Mouse (Mus musculus) liver, postnatal 0 days (tissue): ENCODE data around the gene Odf4. TPM values are rescaled to one million over a fixed set of nuclear protein-coding genes. Genes with fewer than 3 reads are reported as not detected.
"Not testable (repeated sequence)": the region's sequence is repeated elsewhere in the genome, so short reads cannot be mapped to it uniquely, and the experiment has no call there.

Source experiments
- ATAC-seq: fragments of 200-750 bp; cut with Nextera tagmentation; 2 replicates; pipeline ENCODE4 v1.8.0; 2017; ENCODE audit warnings: mild to moderate bottlenecking, moderate library complexity
- DNase-seq: peaks from one replicate; pipeline ENCODE4 v3.0.0-alpha.2; 2016
- H3K27ac ChIP-seq: fragments of 300-500 bp; sonication (generic); 2 replicates; pipeline ENCODE4 v1.5.1; 2014; ENCODE audit warnings: antibody characterized with exemption, moderate library complexity, mild to moderate bottlenecking, low read depth
- H3K27me3 ChIP-seq: fragments of 300-500 bp; sonication (generic); 2 replicates; pipeline ENCODE4 v1.6.1; 2014; ENCODE audit warnings: low read length, control low read depth, mixed read lengths; ENCODE audit not compliant: insufficient read depth
- H3K36me3 ChIP-seq: fragments of 300-500 bp; sonication (generic); replicated peaks from 2 replicates; pipeline ENCODE4 v1.6.1; 2014; ENCODE audit warnings: mild to moderate bottlenecking, control low read depth, low read length, moderate library complexity, mixed read lengths; ENCODE audit not compliant: insufficient read depth
- H3K4me1 ChIP-seq: fragments of 300-500 bp; sonication (generic); 2 replicates; pipeline ENCODE4 v1.6.1; 2014; ENCODE audit warnings: antibody characterized with exemption, mild to moderate bottlenecking, control low read depth; ENCODE audit not compliant: insufficient read depth
- H3K4me2 ChIP-seq: fragments of 300-500 bp; sonication (generic); 2 replicates; pipeline ENCODE4 v1.6.1; 2014; ENCODE audit warnings: low read depth, mild to moderate bottlenecking, low read length, moderate library complexity, mixed read lengths
- H3K4me3 ChIP-seq: fragments of 300-500 bp; sonication (generic); 2 replicates; pipeline ENCODE4 v1.5.1; 2014; ENCODE audit warnings: low read depth, low read length
- H3K9ac ChIP-seq: fragments of 300-500 bp; sonication (generic); replicated peaks from 2 replicates; pipeline ENCODE4 v1.6.1; 2014; ENCODE audit warnings: mild to moderate bottlenecking, moderate library complexity
- H3K9me3 ChIP-seq: fragments of 300-500 bp; sonication (generic); 2 replicates; pipeline ENCODE4 v1.6.1; 2016; ENCODE audit warnings: mild to moderate bottlenecking, control low read depth, low read length, mixed read lengths
- CTCF ChIP-seq: sonication (generic); IDR thresholded peaks from 2 replicates; pipeline ENCODE4 v1.5.1; 2016; ENCODE audit warnings: antibody characterized with exemption, low read depth
- EP300 ChIP-seq: IDR thresholded peaks from 2 replicates; pipeline ENCODE4 v1.6.1; 2016; ENCODE audit warnings: antibody characterized with exemption, low read depth, mild to moderate bottlenecking
- WGBS: fragments of 180-500 bp; shearing (Covaris S2); extraction: QIAGEN DNeasy Blood & Tissue Kit; methylation state at CpG from one replicate; pipeline ENCODE4 v1.1.7; 2014; ENCODE audit not compliant: insufficient replicate concordance; 5-methylcytosine and 5-hydroxymethylcytosine counted together
- polyA plus RNA-seq: library from polyadenylated mRNA; unstranded; fragments of >200 nt; fragmentation: Nextera tagmentation; extraction: Ambion mirVana; gene quantifications from 2 replicates; pipeline ENCODE4 v1.2.1, GENCODE M21; 2015

Gene Odf4
- polyA plus RNA-seq, 1 experiment from 2014 or later, result not detected

DNA sequence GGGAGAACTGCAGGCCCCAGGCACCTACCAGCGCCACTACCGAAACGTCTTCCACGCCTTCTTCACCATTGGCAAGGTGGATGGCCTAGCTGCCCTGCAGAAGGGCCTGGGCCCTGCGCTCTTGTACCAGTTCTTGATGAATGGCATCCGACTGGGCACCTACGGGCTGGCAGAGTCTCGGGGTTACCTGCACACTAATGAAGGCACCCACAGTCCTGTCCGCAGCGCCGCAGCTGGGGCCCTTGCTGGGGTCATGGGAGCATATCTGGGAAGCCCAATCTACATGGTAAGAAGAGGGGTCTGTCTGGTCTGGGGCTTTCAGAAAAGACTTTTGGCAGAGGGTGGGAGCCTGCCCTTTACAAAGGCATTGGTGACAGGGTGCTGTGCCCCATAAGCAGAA, 41.9 kb upstream of the Odf4 start:
- H3K4me3 ChIP-seq, result no peak overlapping the region
- H3K36me3 ChIP-seq, result no peaks in the 10 kb centered on the region
- H3K9me3 ChIP-seq, result no peaks in the 10 kb centered on the region
- 0 out of 2 replicates have a peak, but pooled peaks cover 2% of the 10 kb centered on the region for H3K27me3 ChIP-seq
- peaks cover 21% of the 10 kb centered on the region for H3K4me1 ChIP-seq
- H3K4me2 ChIP-seq, result no peak overlapping the region
- H3K27ac ChIP-seq, result no peak overlapping the region
- TF ChIP-seq EP300 (no peak), CTCF (no peak)
- DNase-seq (no peak), ATAC-seq (no peak)
- 86% methylated on average over 11 of the region's 11 CpGs for WGBS
- no peak overlapping the region for H3K9ac ChIP-seq

DNA sequence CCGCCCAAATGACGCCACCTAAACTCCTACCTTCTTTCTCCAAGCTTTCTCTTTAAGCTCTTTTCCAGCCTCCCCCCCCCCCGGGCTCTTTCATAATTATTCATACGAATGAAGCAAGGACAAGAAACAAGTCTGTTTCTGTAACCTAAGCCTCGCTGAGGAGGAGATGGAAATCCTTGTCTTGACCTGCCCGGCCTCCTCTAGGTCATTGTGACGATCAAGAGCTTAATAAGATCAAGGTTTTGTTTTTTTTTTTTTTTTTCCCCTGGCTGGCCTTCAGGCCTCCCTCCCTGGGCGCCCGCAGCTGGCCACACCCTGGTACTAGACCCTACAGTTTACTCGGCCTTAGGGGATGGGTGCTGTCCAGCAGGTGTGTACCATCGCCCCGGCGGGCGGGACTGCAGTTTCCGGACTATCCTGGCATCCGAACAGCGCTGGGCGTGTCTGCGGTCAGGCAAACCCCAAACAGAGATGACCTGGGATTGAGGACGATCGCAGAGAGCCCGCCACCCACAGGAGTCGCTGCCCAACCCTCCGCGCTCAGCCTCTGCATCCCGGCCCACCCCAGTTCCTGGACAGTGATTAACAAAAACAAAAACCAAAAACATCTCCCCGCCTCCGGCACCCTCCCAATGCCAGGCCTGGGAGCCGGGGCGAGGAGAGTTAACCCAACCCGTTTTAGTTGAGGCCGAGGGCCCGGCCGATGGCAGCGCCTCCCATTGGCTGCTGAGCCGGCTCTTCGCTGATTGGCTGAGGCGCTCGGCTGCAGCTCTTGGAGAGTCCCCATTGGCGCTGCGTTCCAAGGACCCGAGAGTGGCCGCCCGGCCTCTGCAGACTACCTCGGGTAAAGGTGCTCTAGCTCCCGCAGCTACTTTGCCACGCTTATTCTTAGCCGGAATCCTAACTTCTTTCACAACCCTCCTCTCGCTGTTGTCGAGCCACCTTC, 40.7 kb upstream of the Odf4 start, which contains the start of gene Slc25a35:
Gene Slc25a35 (plus strand): TSS at position 795 of the 946 bp plus-strand sequence.
- under 1% methylated on average over 50 of the region's 50 CpGs for WGBS
- peak; percentile 98 for ATAC-seq
- peak within 1 kb of the TSS; percentile 60 for H3K4me3 ChIP-seq

DNA sequence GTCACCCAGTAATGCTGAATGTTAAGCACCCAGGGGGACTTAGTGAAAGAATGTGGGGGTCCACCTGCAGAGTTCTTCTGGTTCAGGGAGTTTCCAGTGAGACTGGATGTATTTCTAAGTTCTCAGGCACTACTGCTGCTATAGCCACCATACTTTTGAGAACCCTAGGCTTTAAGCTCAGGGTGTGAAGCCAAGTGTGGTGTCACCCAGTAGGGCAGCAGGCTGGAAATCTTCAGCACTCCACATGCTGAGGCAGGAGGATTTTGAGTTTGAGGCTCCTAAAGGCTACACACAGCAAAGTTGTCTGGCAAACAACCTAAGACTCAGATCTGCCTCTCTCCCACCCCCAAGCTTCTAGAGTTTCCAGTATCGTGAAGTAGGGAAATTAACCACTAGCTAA, 39.7 kb upstream of the Odf4 start:
- no peaks in the 10 kb centered on the region for H3K36me3 ChIP-seq
- H3K9ac ChIP-seq, result no peak overlapping the region
- no peak overlapping the region for H3K27ac ChIP-seq
- WGBS, result 45% methylated on average over 1 of the region's 1 CpGs
- H3K4me2 ChIP-seq, result no peak overlapping the region
- peaks cover 14% of the 10 kb centered on the region for H3K4me1 ChIP-seq
- no peak overlapping the region for H3K4me3 ChIP-seq
- TF ChIP-seq CTCF (no peak), EP300 (no peak)
- DNase-seq (no peak), ATAC-seq (no peak)
- 0 out of 2 replicates have a peak, but pooled peaks cover 2% of the 10 kb centered on the region for H3K27me3 ChIP-seq
- H3K9me3 ChIP-seq, result no peaks in the 10 kb centered on the region

More for the DNA sequence above, 40.7 kb upstream of the Odf4 start, which contains the start of gene Slc25a35:
- H3K9ac ChIP-seq, result peak within 1 kb of the TSS; percentile 47
- H3K27ac ChIP-seq, result peak within 1 kb of the TSS; percentile 44; the same call in 1 of the 2 replicates
- H3K4me2 ChIP-seq, result peak within 1 kb of the TSS; percentile 89
- H3K9me3 ChIP-seq, result no peaks in the 10 kb centered on the region
- H3K36me3 ChIP-seq, result no peaks in the 10 kb centered on the region
- H3K4me1 ChIP-seq, result peaks cover 14% of the 10 kb centered on the region
- 0 out of 2 replicates have a peak, but pooled peaks cover 2% of the 10 kb centered on the region for H3K27me3 ChIP-seq
- peak; percentile 90 for DNase-seq
- TF ChIP-seq EP300, result no peak
- TF ChIP-seq CTCF, result peak; percentile 45; the same call in 1 of the 2 replicates

DNA sequence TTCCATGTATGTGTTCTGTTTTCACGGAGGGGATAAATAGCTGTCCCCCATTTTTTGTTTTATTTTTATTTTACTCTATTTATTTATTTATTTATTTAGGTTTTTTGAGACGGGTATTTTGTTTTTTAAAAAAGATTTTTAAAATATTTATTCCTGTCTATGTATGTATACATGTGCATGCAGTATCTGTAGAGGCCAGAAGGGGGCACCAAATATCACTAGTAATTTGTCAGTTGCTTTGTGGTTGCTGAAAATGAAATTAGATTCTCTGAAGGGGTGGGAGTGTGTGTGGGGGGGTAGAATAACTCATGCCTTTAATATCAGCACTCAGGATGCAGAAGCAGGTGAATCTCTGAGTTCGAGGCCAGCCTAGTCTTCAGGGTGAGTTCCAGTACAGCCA, 39.0 kb upstream of the Odf4 start:
- 0 out of 2 replicates have a peak, but pooled peaks cover 2% of the 10 kb centered on the region for H3K27me3 ChIP-seq
- DNase-seq, result peak; percentile 75

DNA sequence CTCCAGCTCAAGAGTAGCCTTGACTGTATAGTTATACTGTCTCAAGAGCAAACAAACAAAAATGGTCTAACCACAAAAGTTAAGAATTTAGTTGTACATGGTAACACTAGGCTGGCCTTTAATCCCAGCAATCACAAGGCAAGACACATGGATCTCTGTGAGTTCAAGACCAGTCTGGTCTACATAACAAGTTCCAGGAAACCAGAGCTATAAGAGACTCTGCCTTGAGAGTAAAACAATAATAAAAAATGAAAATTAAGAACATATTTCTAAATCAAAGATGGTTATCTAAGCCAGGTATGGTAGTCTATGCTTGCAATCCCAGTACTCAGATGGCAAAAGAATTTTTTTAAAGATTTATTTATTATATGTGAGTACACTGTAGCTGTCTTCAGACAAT, 38.2 kb upstream of the Odf4 start:
- H3K4me1 ChIP-seq, result peaks cover 14% of the 10 kb centered on the region
- H3K36me3 ChIP-seq, result no peaks in the 10 kb centered on the region
- H3K27me3 ChIP-seq, result 0 out of 2 replicates have a peak, but pooled peaks cover 2% of the 10 kb centered on the region
- no peak overlapping the region for H3K27ac ChIP-seq
- H3K4me3 ChIP-seq, result no peak overlapping the region
- H3K4me2 ChIP-seq, result no peak overlapping the region
- TF ChIP-seq EP300 (no peak), CTCF (no peak)
- DNase-seq (no peak), ATAC-seq (no peak)
- no peak overlapping the region for H3K9ac ChIP-seq
- H3K9me3 ChIP-seq, result no peaks in the 10 kb centered on the region

More for the DNA sequence above, 39.0 kb upstream of the Odf4 start:
- H3K9ac ChIP-seq, result no peak overlapping the region
- no peak overlapping the region for H3K4me3 ChIP-seq
- H3K4me2 ChIP-seq, result no peak overlapping the region
- no peaks in the 10 kb centered on the region for H3K36me3 ChIP-seq
- ATAC-seq, result no peak
- H3K27ac ChIP-seq, result no peak overlapping the region
- TF ChIP-seq CTCF (peak; percentile 76), EP300 (no peak)
- 29% methylated on average over 3 of the region's 3 CpGs for WGBS
- peaks cover 14% of the 10 kb centered on the region for H3K4me1 ChIP-seq
- H3K9me3 ChIP-seq, result no peaks in the 10 kb centered on the region

DNA sequence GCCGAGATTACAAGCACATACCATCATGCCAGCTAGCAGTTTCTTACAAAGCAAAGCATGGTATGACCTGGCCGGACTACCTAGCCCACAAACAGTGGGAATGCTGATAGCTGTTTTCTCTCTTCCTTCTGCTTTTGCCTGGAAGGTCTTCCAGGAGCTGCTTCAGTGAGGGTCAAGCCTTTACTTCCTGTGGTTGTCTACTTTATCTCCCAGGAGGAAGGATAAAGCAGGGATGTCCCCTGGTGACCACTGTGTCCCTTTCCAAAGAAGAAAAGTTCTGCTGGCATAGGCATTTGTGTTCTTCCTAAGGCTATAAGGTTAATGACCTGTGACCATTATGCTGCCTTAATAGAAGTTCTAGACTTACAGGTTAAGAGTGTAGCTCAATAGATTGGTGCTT, 36.5 kb upstream of the Odf4 start:
- 58% methylated on average over 2 of the region's 2 CpGs for WGBS

DNA sequence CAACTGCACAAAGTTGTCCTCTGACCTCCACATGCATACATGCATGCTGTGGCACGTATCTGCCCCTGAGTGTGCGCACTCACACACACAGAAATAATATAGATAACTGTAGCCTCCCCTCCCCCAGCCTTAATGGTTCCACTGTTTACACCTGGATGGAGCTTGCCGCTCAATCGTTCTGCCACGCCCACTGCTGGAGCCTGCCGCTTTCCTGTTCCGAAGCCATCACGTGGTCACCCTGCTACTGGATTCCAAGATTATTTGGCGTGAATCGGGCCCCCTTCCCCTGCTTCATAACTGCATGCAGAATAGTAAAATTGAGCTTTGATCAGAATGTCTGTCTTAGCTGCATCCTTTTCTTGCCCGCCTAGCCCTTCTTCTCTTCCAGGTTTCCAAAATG, 35.3 kb upstream of the Odf4 start:
- H3K4me2 ChIP-seq, H3K4me1 ChIP-seq, H3K27ac ChIP-seq, H3K36me3 ChIP-seq, H3K27me3 ChIP-seq, H3K9ac ChIP-seq, ATAC-seq, DNase-seq, H3K4me3 ChIP-seq, H3K9me3 ChIP-seq: not testable (repeated sequence)
- 47% methylated on average over 11 of the region's 11 CpGs for WGBS

More for the DNA sequence above, 36.5 kb upstream of the Odf4 start:
- ATAC-seq (no peak), DNase-seq (no peak)
- Histone ChIP-seq H3K4me3 (no peak overlapping the region), H3K4me1 (peaks cover 12% of the 10 kb centered on the region), H3K27me3 (0 out of 2 replicates have a peak, but pooled peaks cover 2% of the 10 kb centered on the region), H3K9ac (no peak overlapping the region), H3K4me2 (no peak overlapping the region), H3K36me3 (no peaks in the 10 kb centered on the region), H3K27ac (no peak overlapping the region), H3K9me3 (no peaks in the 10 kb centered on the region)
- TF ChIP-seq EP300, result no peak
- TF ChIP-seq CTCF, result no peak
